Mouse (Mus musculus) stomach, postnatal 0 days (tissue): ENCODE results near the gene Rundc3a. TPM values are rescaled to one million over a fixed set of nuclear protein-coding genes. Genes with fewer than 3 reads are reported as not detected.

Experiments used
- ATAC-seq: fragments of 200-750 bp; cut with Nextera tagmentation; 2 replicates; pipeline ENCODE4 v1.8.0; 2017; ENCODE audit not compliant: low FRiP score, low TSS enrichment
- DNase-seq: peaks from one replicate; pipeline ENCODE4 v3.0.0-alpha.2; 2016; ENCODE audit warnings: low spot score
- H3K27ac ChIP-seq: fragments of 300-500 bp; sonication (generic); replicated peaks from 2 replicates; pipeline ENCODE4 v1.5.1; 2014; ENCODE audit warnings: mild to moderate bottlenecking, control low read depth
- H3K27me3 ChIP-seq: fragments of 300-500 bp; sonication (generic); 2 replicates; pipeline ENCODE4 v1.6.1; 2014; ENCODE audit warnings: low read length; ENCODE audit not compliant: control insufficient read depth, insufficient read depth
- H3K36me3 ChIP-seq: fragments of 300-500 bp; sonication (generic); 2 replicates; pipeline ENCODE4 v1.6.1; 2014; ENCODE audit warnings: low read length, mixed read lengths; ENCODE audit not compliant: control insufficient read depth, insufficient read depth
- H3K4me1 ChIP-seq: fragments of 300-500 bp; sonication (generic); replicated peaks from 2 replicates; pipeline ENCODE4 v1.6.1; 2014; ENCODE audit warnings: antibody characterized with exemption; ENCODE audit not compliant: control insufficient read depth, insufficient read depth
- H3K4me2 ChIP-seq: fragments of 300-500 bp; sonication (generic); replicated peaks from 2 replicates; pipeline ENCODE4 v1.6.1; 2014; ENCODE audit warnings: low read depth, mild to moderate bottlenecking, control low read depth, moderate library complexity
- H3K4me3 ChIP-seq: fragments of 300-500 bp; sonication (generic); 2 replicates; pipeline ENCODE4 v1.5.1; 2014; ENCODE audit warnings: low read depth, low read length, control low read depth
- H3K9ac ChIP-seq: fragments of 300-500 bp; sonication (generic); 2 replicates; pipeline ENCODE4 v1.6.1; 2014; ENCODE audit warnings: mild to moderate bottlenecking, low read length, control low read depth, mixed read lengths
- H3K9me3 ChIP-seq: fragments of 300-500 bp; sonication (generic); 2 replicates; pipeline ENCODE4 v1.6.1; 2016; ENCODE audit warnings: low read length; ENCODE audit not compliant: control insufficient read depth
- CTCF ChIP-seq: IDR thresholded peaks from 2 replicates; pipeline ENCODE4 v1.5.1; 2016; ENCODE audit warnings: antibody characterized with exemption, low read depth, mild to moderate bottlenecking, moderate library complexity
- EP300 ChIP-seq: optimal IDR thresholded peaks from 2 replicates; pipeline ENCODE3; 2016; ENCODE audit warnings: antibody characterized with exemption
- WGBS: fragments of 180-500 bp; shearing (Covaris S2); extraction: QIAGEN DNeasy Blood & Tissue Kit; methylation state at CpG from one replicate; pipeline ENCODE4 v1.1.7; 2014; 5-methylcytosine and 5-hydroxymethylcytosine counted together
- polyA plus RNA-seq: library from polyadenylated mRNA; unstranded; fragments of >200 nt; fragmentation: Nextera tagmentation; extraction: Ambion mirVana; gene quantifications from 2 replicates; pipeline ENCODE4 v1.2.1, GENCODE M21; 2015

Rundc3a gene
- polyA plus RNA-seq, 1 experiment from 2014 or later, result 5.1 TPM

- Histone ChIP-seq H3K4me1 (peaks cover 9% of the 10 kb centered on the region), H3K4me3 (no peak overlapping the region), H3K27me3 (no peaks in the 10 kb centered on the region), H3K4me2 (no peak overlapping the region), H3K9me3 (no peaks in the 10 kb centered on the region), H3K9ac (no peak overlapping the region), H3K27ac (0 out of 2 replicates have a peak overlapping the region, but pooled peaks have one; percentile 56), H3K36me3 (peaks cover 15% of the 10 kb centered on the region; the same call in 1 of the 2 replicates)
- WGBS, result 84% methylated on average over 7 of the region's 7 CpGs
- no peak for TF ChIP-seq EP300
- no peak for TF ChIP-seq CTCF
- DNase-seq (no peak), ATAC-seq (no peak)
These were observed 40.7 kb downstream of the Rundc3a start for GRCm38 (mm10) chr11:102433866-102434265.

GRCm38 (mm10) chr11:102434406-102434805 is 41.2 kb downstream of the Rundc3a start:
- H3K4me3 ChIP-seq, result no peak overlapping the region
- DNase-seq (peak; percentile 90), ATAC-seq (peak; percentile 45)
- WGBS, result 6% methylated on average over 7 of the region's 7 CpGs
- no peaks in the 10 kb centered on the region for H3K27me3 ChIP-seq
- TF ChIP-seq EP300 (no peak), CTCF (peak; percentile 96)
- H3K9me3 ChIP-seq, result no peaks in the 10 kb centered on the region
- no peak overlapping the region for H3K4me2 ChIP-seq
- no peak overlapping the region for H3K9ac ChIP-seq
- peaks cover 15% of the 10 kb centered on the region; the same call in 1 of the 2 replicates for H3K36me3 ChIP-seq
- peaks cover 9% of the 10 kb centered on the region for H3K4me1 ChIP-seq
- no peak overlapping the region for H3K27ac ChIP-seq

GRCm38 (mm10) chr11:102434816-102435705 is 41.9 kb downstream of the Rundc3a start:
- Histone ChIP-seq H3K9me3 (no peaks in the 10 kb centered on the region), H3K4me1 (peaks cover 9% of the 10 kb centered on the region), H3K27me3 (no peaks in the 10 kb centered on the region), H3K9ac (no peak overlapping the region), H3K4me3 (no peak overlapping the region), H3K27ac (no peak overlapping the region), H3K36me3 (peaks cover 17% of the 10 kb centered on the region; the same call in 1 of the 2 replicates), H3K4me2 (no peak overlapping the region)
- no peak for TF ChIP-seq CTCF
- no peak for TF ChIP-seq EP300
- WGBS, result 87% methylated on average over 11 of the region's 11 CpGs
- DNase-seq (no peak), ATAC-seq (no peak)

GRCm38 (mm10) chr11:102435754-102436470 is 42.7 kb downstream of the Rundc3a start:
- TF ChIP-seq CTCF (no peak), EP300 (no peak)
- no peaks in the 10 kb centered on the region for H3K27me3 ChIP-seq
- H3K4me3 ChIP-seq, result no peak overlapping the region
- H3K9me3 ChIP-seq, result no peaks in the 10 kb centered on the region
- no peak overlapping the region for H3K4me2 ChIP-seq
- DNase-seq (no peak), ATAC-seq (no peak)
- H3K9ac ChIP-seq, result no peak overlapping the region
- H3K27ac ChIP-seq, result no peak overlapping the region
- H3K4me1 ChIP-seq, result peaks cover 9% of the 10 kb centered on the region
- WGBS, result 86% methylated on average over 18 of the region's 18 CpGs
- peaks cover 17% of the 10 kb centered on the region; the same call in 1 of the 2 replicates for H3K36me3 ChIP-seq

GRCm38 (mm10) chr11:102436471-102436790 is 43.2 kb downstream of the Rundc3a start:
- Histone ChIP-seq H3K36me3 (peaks cover 22% of the 10 kb centered on the region; the same call in 1 of the 2 replicates), H3K4me2 (no peak overlapping the region), H3K9me3 (no peaks in the 10 kb centered on the region), H3K27ac (no peak overlapping the region), H3K4me3 (no peak overlapping the region), H3K9ac (no peak overlapping the region), H3K4me1 (peaks cover 9% of the 10 kb centered on the region), H3K27me3 (no peaks in the 10 kb centered on the region)
- no peak for DNase-seq
- TF ChIP-seq CTCF (no peak), EP300 (no peak)
- no peak for ATAC-seq
- 64% methylated on average over 10 of the region's 10 CpGs for WGBS
